Mouse (Mus musculus) MEL (cell line): ENCODE measurements around the gene Stk16. TPM values are rescaled to one million over a fixed set of nuclear protein-coding genes. Genes with fewer than 3 reads are reported as not detected.

Source experiments
- DNase-seq: peaks from one replicate; pipeline ENCODE4 v3.0.0; 2011; ENCODE audit warnings: low read depth, low spot score
- H3K27ac ChIP-seq: 2 replicates; pipeline ENCODE4 v1.5.1; 2012; ENCODE audit warnings: low read depth, mild to moderate bottlenecking, control low read depth, low read length, moderate library complexity; ENCODE audit not compliant: control insufficient read depth
- H3K27me3 ChIP-seq, 2 experiments: fragments of 150-350 bp in 1 of 2; sonication (generic) in 1 of 2; 2 replicates each; pipeline ENCODE4 v1.6.1; 2012; ENCODE audit warnings: low read length in 2 of 2, mild to moderate bottlenecking in 2 of 2, improper control_type of control experiment in 1 of 2, moderate library complexity in 1 of 2; ENCODE audit not compliant: insufficient read depth in 2 of 2, control insufficient read depth in 1 of 2
- H3K36me3 ChIP-seq, 2 experiments: 2 replicates each; pipeline ENCODE4 v1.6.1; 2012 to 2014; ENCODE audit warnings: low read length in 2 of 2, improper control_type of control experiment in 1 of 2, inconsistent platforms in 1 of 2, mild to moderate bottlenecking in 1 of 2; ENCODE audit not compliant: insufficient read depth in 2 of 2, control insufficient read depth in 1 of 2
- H3K4me1 ChIP-seq, 2 experiments: fragments of 150-350 bp in 1 of 2; sonication (generic) in 1 of 2; 2 replicates each; pipeline ENCODE4 v1.6.1; 2012; ENCODE audit warnings: low read length in 2 of 2, improper control_type of control experiment in 1 of 2, mild to moderate bottlenecking in 1 of 2; ENCODE audit not compliant: insufficient read depth in 2 of 2, control insufficient read depth in 1 of 2
- H3K4me3 ChIP-seq, 2 experiments: fragments of 150-350 bp in 1 of 2; sonication (generic) in 1 of 2; 2 replicates each; pipeline ENCODE4 v1.5.1; 2012; ENCODE audit warnings: low read depth in 2 of 2, low read length in 2 of 2, mild to moderate bottlenecking in 2 of 2, moderate library complexity in 2 of 2, control low read depth in 1 of 2, improper control_type of control experiment in 1 of 2; ENCODE audit not compliant: control insufficient read depth in 1 of 2, insufficient read depth in 1 of 2
- H3K79me2 ChIP-seq: 2 replicates; pipeline ENCODE4 v1.6.1; 2012; ENCODE audit warnings: mild to moderate bottlenecking, low read length, moderate library complexity; ENCODE audit not compliant: control insufficient read depth, poor library complexity, insufficient read depth
- H3K9ac ChIP-seq: 2 replicates; pipeline ENCODE4 v1.6.1; 2012; ENCODE audit warnings: low read depth, mild to moderate bottlenecking, control low read depth, low read length, moderate library complexity; ENCODE audit not compliant: control insufficient read depth, poor library complexity, severe bottlenecking
- H3K9me3 ChIP-seq: fragments of 150-350 bp; sonication (generic); replicated peaks from 2 replicates; pipeline ENCODE4 v1.6.1; 2012; ENCODE audit warnings: mild to moderate bottlenecking, low read length, improper control_type of control experiment, moderate library complexity; ENCODE audit not compliant: insufficient read depth
- CTCF ChIP-seq, 3 experiments: IDR thresholded peaks in 2 of 3; conservative IDR thresholded peaks in 1 of 3; 2 replicates each; pipeline ENCODE4 v1.5.1; 2011 to 2012; ENCODE audit warnings: low read length in 3 of 3, low read depth in 2 of 3, mild to moderate bottlenecking in 2 of 3, improper control_type of control experiment in 1 of 3, inconsistent platforms in 1 of 3, mixed read lengths in 1 of 3, moderate library complexity in 1 of 3; ENCODE audit not compliant: control insufficient read depth in 1 of 3, insufficient read depth in 1 of 3, poor library complexity in 1 of 3, severe bottlenecking in 1 of 3
- GATA1 ChIP-seq: IDR thresholded peaks from 2 replicates; pipeline ENCODE4 v1.6.1; 2011; ENCODE audit warnings: low read depth, low read length, improper control_type of control experiment
- MAFK ChIP-seq: IDR thresholded peaks from 2 replicates; pipeline ENCODE4 v1.6.1; 2011; ENCODE audit warnings: low read depth, mild to moderate bottlenecking, low read length, improper control_type of control experiment, borderline replicate concordance
- MXI1 ChIP-seq: IDR thresholded peaks from 2 replicates; pipeline ENCODE4 v1.6.1; 2011; ENCODE audit warnings: mild to moderate bottlenecking, low read depth, low read length, improper control_type of control experiment
- MYC ChIP-seq: IDR thresholded peaks from 2 replicates; pipeline ENCODE4 v1.6.1; 2011; ENCODE audit warnings: low read depth, mild to moderate bottlenecking, low read length, improper control_type of control experiment, moderate library complexity
- POLR2AphosphoS2 ChIP-seq: IDR thresholded peaks from 2 replicates; pipeline ENCODE4 v1.6.1; 2011; ENCODE audit warnings: low read length, improper control_type of control experiment
- RAD21 ChIP-seq: IDR thresholded peaks from 2 replicates; pipeline ENCODE4 v1.6.1; 2011; ENCODE audit warnings: mild to moderate bottlenecking, low read depth, low read length, improper control_type of control experiment
- RCOR1 ChIP-seq: IDR thresholded peaks from 2 replicates; pipeline ENCODE4 v1.6.1; 2012; ENCODE audit warnings: low read depth, mild to moderate bottlenecking, inconsistent platforms, low read length, improper control_type of control experiment
- SIN3A ChIP-seq: IDR thresholded peaks from 2 replicates; pipeline ENCODE4 v1.6.1; 2012; ENCODE audit warnings: low read length, improper control_type of control experiment, inconsistent platforms
- SMC3 ChIP-seq: IDR thresholded peaks from 2 replicates; pipeline ENCODE4 v1.6.1; 2011; ENCODE audit warnings: low read depth, low read length, improper control_type of control experiment
- TAL1 ChIP-seq: IDR thresholded peaks from 2 replicates; pipeline ENCODE4 v1.6.1; 2012; ENCODE audit warnings: mild to moderate bottlenecking, inconsistent platforms, low read length, moderate library complexity, mixed read lengths
- UBTF ChIP-seq: IDR thresholded peaks from 2 replicates; pipeline ENCODE4 v1.6.1; 2012; ENCODE audit warnings: low read depth, mild to moderate bottlenecking, inconsistent platforms, low read length, improper control_type of control experiment, moderate library complexity, borderline replicate concordance; ENCODE audit not compliant: insufficient read depth
- USF1 ChIP-seq: IDR thresholded peaks from 2 replicates; pipeline ENCODE4 v1.6.1; 2014; ENCODE audit warnings: low read depth, mild to moderate bottlenecking, inconsistent platforms, low read length, improper control_type of control experiment, moderate library complexity
- ZC3H11A ChIP-seq: IDR thresholded peaks from 2 replicates; pipeline ENCODE4 v1.6.1; 2012; ENCODE audit warnings: low read depth, mild to moderate bottlenecking, inconsistent platforms, low read length, improper control_type of control experiment
- ZKSCAN1 ChIP-seq: IDR thresholded peaks from 2 replicates; pipeline ENCODE4 v1.6.1; 2012; ENCODE audit warnings: low read depth, mild to moderate bottlenecking, inconsistent platforms, low read length, improper control_type of control experiment, moderate library complexity
- ZMIZ1 ChIP-seq: IDR thresholded peaks from 2 replicates; pipeline ENCODE4 v1.6.1; 2012; ENCODE audit warnings: low read depth, mild to moderate bottlenecking, inconsistent platforms, low read length, improper control_type of control experiment, moderate library complexity
- ZNF384 ChIP-seq: IDR thresholded peaks from 2 replicates; pipeline ENCODE4 v1.6.1; 2012; ENCODE audit warnings: low read depth, mild to moderate bottlenecking, inconsistent platforms, low read length, improper control_type of control experiment
- polyA plus RNA-seq, 2 experiments: library from polyadenylated mRNA; stranded (reverse) in 1 of 2; unstranded in 1 of 2; fragments of >175 nt in 1 of 2; fragments of >200 nt in 1 of 2; gene quantifications; 2 replicates each; pipeline versions ENCODE4 v1.2.1 to v1.2.4; 2012; ENCODE audit warnings: low replicate concordance in 2 of 2, low read depth in 1 of 2; ENCODE audit not compliant: insufficient read length in 2 of 2, insufficient read depth in 1 of 2, missing spikeins in 1 of 2
- total RNA-seq: library from RNA; depleted of rRNA; stranded (reverse); fragments of 300-350 nt; gene quantifications from 2 replicates; pipeline ENCODE4 v1.2.3, GENCODE M21; 2012

Gene Stk16
- total and polyA plus RNA-seq, 3 experiments = 110 to 154 TPM; not detected in 1

- TF ChIP-seq CTCF (IDR thresholded peaks at IDR 0.05 in 2 of 3, conservative IDR thresholded peaks at IDR 0.05 in 1 of 3; ENCODE audit: control insufficient read depth in 1 of 3, insufficient read depth in 1 of 3, low read depth in 2 of 3, low read length in 3 of 3, poor library complexity in 1 of 3, severe bottlenecking in 1 of 3) (peak in 2 of 3 experiments; percentile 17 to 40; a peak in 3 of 6 replicates), ZMIZ1 (no peak)
- no peaks in the 10 kb centered on the region for H3K27me3 ChIP-seq
- no peak overlapping the region for H3K4me3 ChIP-seq
- H3K27ac ChIP-seq = no peak overlapping the region
- no peak for DNase-seq
- no peaks in the 10 kb centered on the region for H3K36me3 ChIP-seq
- no peaks in the 10 kb centered on the region for H3K9me3 ChIP-seq
- H3K79me2 ChIP-seq = no peaks in the 10 kb centered on the region
- no peak overlapping the region for H3K9ac ChIP-seq
- no peaks in the 10 kb centered on the region; a peak in 1 of 4 replicates for H3K4me1 ChIP-seq
Observed at GRCm38 (mm10) chr1:75253029-75253428, 42.4 kb downstream of the Stk16 start.

GRCm38 (mm10) chr1:75253849-75254624 lies 43.4 kb downstream of the Stk16 start:
- Histone ChIP-seq H3K9ac (no peak overlapping the region), H3K27me3 (no peaks in the 10 kb centered on the region), H3K4me3 (no peak overlapping the region), H3K79me2 (no peaks in the 10 kb centered on the region), H3K36me3 (no peaks in the 10 kb centered on the region)
- DNase-seq = peak; percentile 89
- TF ChIP-seq ZKSCAN1 (no peak), ZC3H11A (peak; percentile 90), RCOR1 (no peak), MAFK (no peak), ZNF384 (peak; percentile 81), SIN3A (peak; percentile 73), MXI1 (no peak), RAD21 (peak; percentile 91), ZMIZ1 (no peak), SMC3 (peak; percentile 96), GATA1 (no peak), UBTF (no peak), MYC (no peak), USF1 (no peak), TAL1 (no peak), CTCF (IDR thresholded peaks at IDR 0.05 in 2 of 3, conservative IDR thresholded peaks at IDR 0.05 in 1 of 3; ENCODE audit: control insufficient read depth in 1 of 3, insufficient read depth in 1 of 3, low read depth in 2 of 3, low read length in 3 of 3, poor library complexity in 1 of 3, severe bottlenecking in 1 of 3) (peak; percentile 72 to 97 (median 96)), POLR2AphosphoS2 (no peak)
- TF ChIP-seq, all 39 proteins: peak for 6
- H3K9me3 ChIP-seq = no peaks in the 10 kb centered on the region
- no peaks in the 10 kb centered on the region; a peak in 1 of 4 replicates for H3K4me1 ChIP-seq
- H3K27ac ChIP-seq = no peak overlapping the region
